Mouse (Mus musculus): ENCODE measurements around the gene Catsperg1.

- TF ChIP-seq UBTF (IDR thresholded peaks at IDR 0.05; ENCODE audit: low read depth, low read length) (no peak), POLR2A (IDR thresholded peaks at IDR 0.05; ENCODE audit: low read depth, low read length) (no peak), CTCF (conservative IDR thresholded peaks at IDR 0.05 in 1 of 2, IDR thresholded peaks at IDR 0.05 in 1 of 2; ENCODE audit: low read depth in 2 of 2, low read length in 2 of 2) (peak; percentile 9 to 27; a peak in 2 of 4 replicates), GABPA (IDR thresholded peaks at IDR 0.05; ENCODE audit: insufficient replicate concordance, low read depth, low read length) (no peak), TBP (conservative IDR thresholded peaks at IDR 0.05; ENCODE audit: low read depth, low read length) (no peak), ETS1 (conservative IDR thresholded peaks at IDR 0.05; ENCODE audit: low read depth, low read length) (no peak), USF1 (IDR thresholded peaks at IDR 0.05; ENCODE audit: low read depth, low read length) (no peak), CHD2 (IDR thresholded peaks at IDR 0.05; ENCODE audit: low read length) (no peak), KAT2A (IDR thresholded peaks at IDR 0.05; ENCODE audit: insufficient replicate concordance, low read length) (no peak), EP300 (IDR thresholded peaks at IDR 0.05; ENCODE audit: low read length) (no peak), USF2 (conservative IDR thresholded peaks at IDR 0.05; ENCODE audit: low read depth, low read length) (no peak)
These were observed 59.7 kb downstream of the Catsperg1 start for GRCm38 (mm10) chr7:29154018-29154720.

All from CH12.LX (cell line).